Comparison of ENCODE assay signal across 21 mouse cellular contexts in the genomic region with DNA sequence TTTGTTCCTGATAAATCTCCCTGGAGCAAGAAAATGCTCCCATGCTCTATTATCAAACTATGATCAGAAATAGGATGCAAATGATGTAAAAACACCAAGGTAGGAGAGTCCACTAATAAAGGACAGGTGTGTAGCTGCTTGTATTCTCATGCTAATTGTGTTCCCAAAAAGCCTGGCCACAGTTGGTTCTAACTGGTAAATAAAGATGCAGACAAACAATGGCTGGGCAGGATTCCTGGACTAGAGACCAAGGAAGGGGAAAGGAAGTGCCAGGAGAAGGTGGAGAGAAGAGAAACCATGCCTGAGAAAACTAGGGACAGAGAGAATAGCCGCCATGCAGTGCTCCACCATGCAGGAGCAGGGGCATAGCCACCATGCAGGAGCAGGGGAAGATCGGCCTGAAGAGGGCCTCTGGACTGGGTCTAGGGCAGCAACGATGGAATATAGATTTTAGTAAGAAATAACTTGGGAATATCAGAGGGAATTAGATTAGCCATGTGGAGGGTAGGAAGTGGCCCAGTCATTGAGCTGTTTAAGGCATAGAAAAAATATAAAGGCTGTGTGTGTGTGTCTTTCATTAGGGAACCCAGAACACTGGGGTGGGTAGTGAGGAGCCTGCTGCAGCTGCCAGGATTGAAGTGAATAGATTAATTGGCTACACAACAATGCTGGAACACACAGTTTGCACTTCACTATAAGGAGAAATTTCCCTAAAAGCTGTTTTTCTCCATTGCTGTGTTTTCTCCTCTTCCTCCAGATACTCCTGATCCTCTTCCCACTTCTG. TPM values are rescaled to one million over a fixed set of nuclear protein-coding genes. Genes with fewer than 3 reads are reported as not detected.
DNase-seq lines count a peak whose midpoint lies in the region; ATAC-seq lines count a peak whose summit lies in the region.
"Had no signal": no experiment of that assay in that cellular context is flagged by ENCODE, and none has a peak within 500 bp of the region (broad histone marks: within the 10 kb centered on the region; RNA-seq: fewer than 3 reads in every experiment).

No protein-coding gene starts in this region.

- H3K9ac ChIP-seq in forebrain, embryonic 12.5 days, result no peak overlapping the region
- no peak overlapping the region for H3K9ac ChIP-seq in forebrain, embryonic 15.5 days (replicated peaks)
- H3K9ac ChIP-seq in midbrain, embryonic 11.5 days (ENCODE audit: low read length), result no peak overlapping the region
- H3K9ac ChIP-seq: embryonic facial prominence, embryonic 13.5 days; heart, embryonic 12.5 days; hindbrain, embryonic 14.5 days had no signal

- DNase-seq in forebrain, embryonic 10.5 days (ENCODE audit: extremely low spot score, low spot score), result no peak
- peak; percentile 66 for DNase-seq in R1 (ENCODE audit: low read depth, low spot score)
- no peak for DNase-seq in spleen, postnatal 10 days (ENCODE audit: low spot score in 2 of 2)
- DNase-seq in midbrain, embryonic 11.5 days (ENCODE audit: low spot score, missing footprints), result no peak
- DNase-seq: adrenal gland, adult 8-10 months; B cell, adult 2 months; cerebellum, adult 11-12 months; cerebellum, adult 9-11 months; cerebellum, postnatal 36 days; gastrocnemius, postnatal 10 days; kidney, adult 2 months had no signal

- no peaks in the 10 kb centered on the region for H3K9me3 ChIP-seq in forebrain, embryonic 12.5 days
- no peaks in the 10 kb centered on the region; the same call in 1 of the 2 replicates for H3K9me3 ChIP-seq in forebrain, embryonic 10.5 days
- H3K9me3 ChIP-seq in forebrain, embryonic 15.5 days, result no peaks in the 10 kb centered on the region
- no peaks in the 10 kb centered on the region for H3K9me3 ChIP-seq in midbrain, embryonic 11.5 days (ENCODE audit: control insufficient read depth, low read length)
- H3K9me3 ChIP-seq: embryonic facial prominence, embryonic 13.5 days; hindbrain, embryonic 10.5 days had no signal

- peak; percentile 39; the same call in 1 of the 2 replicates for ATAC-seq in forebrain, embryonic 12.5 days (ENCODE audit: low FRiP score)
- peak; percentile 68 for ATAC-seq in forebrain, embryonic 15.5 days (replicated peaks)
- no peak for ATAC-seq in inflammation-experienced regulatory T-cells, adult 6 months
- no peak for ATAC-seq in midbrain, embryonic 11.5 days (ENCODE audit: low FRiP score)
- ATAC-seq: CD4-positive, CD25-positive, alpha-beta regulatory T cell, adult 4 months; intestine, embryonic 16.5 days; Patski had no signal

- H3K4me3 ChIP-seq in forebrain, embryonic 12.5 days (replicated peaks), result no peak overlapping the region
- no peak overlapping the region for H3K4me3 ChIP-seq in forebrain, embryonic 10.5 days
- H3K4me3 ChIP-seq in forebrain, embryonic 15.5 days, result no peak overlapping the region
- H3K4me3 ChIP-seq in midbrain, embryonic 11.5 days (ENCODE audit: low read depth, low read length), result no peak overlapping the region
- H3K4me3 ChIP-seq: embryonic facial prominence, embryonic 13.5 days; heart, embryonic 12.5 days; hindbrain, embryonic 10.5 days had no signal

- H3K4me2 ChIP-seq in forebrain, embryonic 12.5 days, result no peak overlapping the region
- H3K4me2 ChIP-seq in forebrain, embryonic 15.5 days (replicated peaks), result no peak overlapping the region
- no peak overlapping the region for H3K4me2 ChIP-seq in midbrain, embryonic 11.5 days
- H3K4me2 ChIP-seq: embryonic facial prominence, embryonic 13.5 days; heart, embryonic 12.5 days; hindbrain, embryonic 14.5 days had no signal

- no peaks in the 10 kb centered on the region for H3K27me3 ChIP-seq in forebrain, embryonic 12.5 days
- no peaks in the 10 kb centered on the region for H3K27me3 ChIP-seq in forebrain, embryonic 10.5 days (ENCODE audit: poor library complexity, severe bottlenecking)
- no peaks in the 10 kb centered on the region for H3K27me3 ChIP-seq in forebrain, embryonic 15.5 days
- no peaks in the 10 kb centered on the region for H3K27me3 ChIP-seq in midbrain, embryonic 11.5 days (ENCODE audit: control insufficient read depth, insufficient read depth, low read length)
- H3K27me3 ChIP-seq: embryonic facial prominence, embryonic 13.5 days; heart, embryonic 12.5 days; Patski had no signal

- H3K27ac ChIP-seq in forebrain, embryonic 12.5 days, result no peak overlapping the region
- no peak overlapping the region for H3K27ac ChIP-seq in forebrain, embryonic 10.5 days
- H3K27ac ChIP-seq in forebrain, embryonic 15.5 days (replicated peaks), result no peak overlapping the region
- no peak overlapping the region for H3K27ac ChIP-seq in midbrain, embryonic 11.5 days (ENCODE audit: low read depth, low read length)
- H3K27ac ChIP-seq: hindbrain, embryonic 10.5 days; hindbrain, embryonic 14.5 days had no signal

- WGBS in forebrain, embryonic 12.5 days, result 56% methylated on average over 3 of the region's 3 CpGs
- 61% methylated on average over 3 of the region's 3 CpGs for WGBS in forebrain, embryonic 10.5 days
- whole genome bisulfite sequencing in forebrain, embryonic 15.5 days, result 54% methylated on average over 3 of the region's 3 CpGs
- WGBS in midbrain, embryonic 11.5 days, result 67% methylated on average over 3 of the region's 3 CpGs

- no peaks in the 10 kb centered on the region for H3K36me3 ChIP-seq in forebrain, embryonic 12.5 days (replicated peaks)
- no peaks in the 10 kb centered on the region for H3K36me3 ChIP-seq in forebrain, embryonic 10.5 days (replicated peaks)
- no peaks in the 10 kb centered on the region for H3K36me3 ChIP-seq in forebrain, embryonic 15.5 days
- H3K36me3 ChIP-seq in midbrain, embryonic 11.5 days (ENCODE audit: control insufficient read depth, insufficient read depth, low read length), result no peaks in the 10 kb centered on the region
- H3K36me3 ChIP-seq: embryonic facial prominence, embryonic 13.5 days; heart, embryonic 12.5 days; hindbrain, embryonic 10.5 days had no signal

- H3K4me1 ChIP-seq in forebrain, embryonic 12.5 days, result peaks cover 5% of the 10 kb centered on the region; the same call in 1 of the 2 replicates
- H3K4me1 ChIP-seq in forebrain, embryonic 10.5 days, result 0 out of 2 replicates have a peak, but pooled peaks cover 4% of the 10 kb centered on the region
- peaks cover 16% of the 10 kb centered on the region for H3K4me1 ChIP-seq in forebrain, embryonic 15.5 days
- no peaks in the 10 kb centered on the region for H3K4me1 ChIP-seq in midbrain, embryonic 11.5 days (ENCODE audit: control insufficient read depth, insufficient read depth, low read length)
- H3K4me1 ChIP-seq: heart, embryonic 12.5 days; hindbrain, embryonic 10.5 days had no signal

RNA-seq across cellular contexts. Expression of gene Tmem17, which starts 31.9 kb away (rescaled TPM):
- polyA plus RNA-seq in forebrain, embryonic 12.5 days (2016; fragmentation: Nextera tagmentation; extraction: Ambion mirVana), result 13.6 and 14.1 TPM in 2 replicates
- polyA plus RNA-seq in forebrain, embryonic 10.5 days (2016; fragmentation: Nextera tagmentation; extraction: Ambion mirVana), result 13.2 and 14.1 TPM in 2 replicates
- polyA plus RNA-seq in forebrain, embryonic 15.5 days (2015; fragmentation: Nextera tagmentation; extraction: Ambion mirVana), result 17.8 and 18.5 TPM in 2 replicates
- 1 to 10 TPM in 1 of 3 experiments, under 1 TPM in 2; 0.93 to 1.5 (median 0.98) TPM for polyA plus RNA-seq in inflammation-experienced regulatory T-cells, adult 6 months (2017; shearing (Covaris generic))
- polyA plus RNA-seq in midbrain, embryonic 11.5 days (2014; fragmentation: Nextera tagmentation; extraction: Ambion mirVana), result 15.8 and 16.7 TPM in 2 replicates

Comparison
In these comparisons a context has a peak if more than half of its experiments do, and no peak if none do; other contexts are left out.
1. ATAC-seq: peak in forebrain, embryonic 12.5 days (single experiment) and forebrain, embryonic 15.5 days (single experiment); none in inflammation-experienced regulatory T-cells, adult 6 months (single experiment) and midbrain, embryonic 11.5 days (single experiment).